Mouse (Mus musculus) WW6 (cell line): ENCODE data around the gene Qrich1.

Experiments
- DNase-seq: peaks from one replicate; pipeline ENCODE4 v3.0.0-alpha.2; 2013; ENCODE audit warnings: low read depth, low spot score

Gene Qrich1

GRCm38 (mm10) chr9:108564131-108564530 is 47.5 kb downstream of the Qrich1 start:
- DNase-seq = no peak

- no peak for DNase-seq
Observed at GRCm38 (mm10) chr9:108565881-108566814, 49.5 kb downstream of the Qrich1 start.

GRCm38 (mm10) chr9:108566815-108567776 is 50.5 kb downstream of the Qrich1 start, which contains the start of gene Ndufaf3:
Gene Ndufaf3 (minus strand): TSS chr9:108567434.
- DNase-seq = peak; percentile 91

GRCm38 (mm10) chr9:108567931-108568419 is 51.4 kb downstream of the Qrich1 start:
- no peak for DNase-seq

- DNase-seq = no peak
Observed at GRCm38 (mm10) chr9:108568511-108568921, 51.9 kb downstream of the Qrich1 start.

- peak; percentile 79 for DNase-seq
Observed at GRCm38 (mm10) chr9:108569381-108570206, 53.0 kb downstream of the Qrich1 start, which contains the start of gene Dalrd3. Gene Dalrd3 (plus strand): TSS chr9:108569886.

- DNase-seq = peak; percentile 71
Observed at GRCm38 (mm10) chr9:108570207-108570896, 53.7 kb downstream of the Qrich1 start.

- DNase-seq = no peak
Observed at GRCm38 (mm10) chr9:108571401-108571973, 54.9 kb downstream of the Qrich1 start.

- DNase-seq = no peak
Observed at GRCm38 (mm10) chr9:108572321-108572720, 55.7 kb downstream of the Qrich1 start.

GRCm38 (mm10) chr9:108573774-108574690 is 57.4 kb downstream of the Qrich1 start:
- peak; percentile 76 for DNase-seq

GRCm38 (mm10) chr9:108574921-108575320 is 58.3 kb downstream of the Qrich1 start:
- no peak for DNase-seq

GRCm38 (mm10) chr9:108575321-108576297 is 59.0 kb downstream of the Qrich1 start:
- no peak for DNase-seq

- DNase-seq = no peak
Observed at GRCm38 (mm10) chr9:108577025-108577424, 60.4 kb downstream of the Qrich1 start.

GRCm38 (mm10) chr9:108577934-108578544 is 61.4 kb downstream of the Qrich1 start:
- no peak for DNase-seq

- peak; percentile 90 for DNase-seq
Observed at GRCm38 (mm10) chr9:108578545-108579343, 62.1 kb downstream of the Qrich1 start, which contains the start of gene Wdr6. Gene Wdr6 (minus strand): TSS chr9:108578739.

- DNase-seq = no peak
Observed at GRCm38 (mm10) chr9:108579344-108579690, 62.7 kb downstream of the Qrich1 start.
